Mouse (Mus musculus): ENCODE measurements at regions not wholly inside any gene's neighbourhood (a gene's known extent, or its start where the extent isn't known, plus 50 kb on each side); places are given as distances from the start of the nearest gene placed in this dataset.
A peak's percentile ranks its signal among the peaks of the same experiment; 100 is the strongest.

DNA sequence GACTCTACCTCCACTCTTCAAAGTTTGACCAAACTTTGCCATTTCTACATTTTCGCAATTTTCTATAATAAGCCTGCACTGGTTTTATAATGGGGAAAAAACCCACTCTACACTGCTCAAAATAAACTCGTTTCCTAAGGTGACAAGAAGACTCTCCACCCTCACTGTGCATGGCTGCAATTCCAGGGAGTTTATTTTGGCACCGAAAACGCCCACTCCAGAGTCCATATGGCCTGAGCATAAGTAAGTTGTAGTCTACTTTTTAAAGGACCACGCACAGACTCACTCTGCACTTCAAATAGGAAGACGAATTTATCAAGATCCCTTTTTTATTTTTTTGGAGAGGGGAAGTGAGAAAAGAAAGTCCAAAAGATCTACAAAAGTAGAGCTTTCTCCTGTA lies 219.4 kb downstream of the Pdcd6ip start:
- no peak for DNase-seq (ENCODE audit: low read depth, low spot score)

DNA sequence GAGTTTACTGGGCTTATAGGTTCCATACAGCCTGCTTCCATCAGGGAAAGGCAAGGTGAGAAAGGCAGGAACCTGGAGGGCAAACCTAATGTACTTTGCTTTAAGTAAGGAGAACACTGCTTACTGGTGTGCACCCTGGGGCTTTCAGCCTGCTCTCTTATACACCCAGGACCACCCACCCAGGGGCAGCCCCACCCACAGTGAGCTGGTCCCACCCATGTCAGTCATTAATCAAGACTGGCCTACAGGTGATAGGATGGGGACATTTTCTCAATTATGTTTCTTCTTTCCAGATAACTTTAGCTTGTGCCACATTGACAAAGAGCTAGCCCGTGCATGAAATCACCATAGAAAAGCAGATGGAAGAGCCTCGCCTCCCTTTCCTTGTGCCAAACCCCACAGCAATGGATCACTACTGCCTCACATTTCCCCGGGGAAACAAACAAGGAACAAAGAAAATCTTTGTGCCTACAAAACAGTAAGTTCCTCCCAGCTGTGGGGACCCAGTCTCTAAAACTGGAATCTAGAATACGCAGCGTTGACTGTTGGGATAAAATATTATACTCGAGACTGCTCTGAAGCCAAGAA lies 221.5 kb downstream of the Pdcd6ip start:
- DNase-seq (ENCODE audit: low read depth, low spot score) = no peak

DNA sequence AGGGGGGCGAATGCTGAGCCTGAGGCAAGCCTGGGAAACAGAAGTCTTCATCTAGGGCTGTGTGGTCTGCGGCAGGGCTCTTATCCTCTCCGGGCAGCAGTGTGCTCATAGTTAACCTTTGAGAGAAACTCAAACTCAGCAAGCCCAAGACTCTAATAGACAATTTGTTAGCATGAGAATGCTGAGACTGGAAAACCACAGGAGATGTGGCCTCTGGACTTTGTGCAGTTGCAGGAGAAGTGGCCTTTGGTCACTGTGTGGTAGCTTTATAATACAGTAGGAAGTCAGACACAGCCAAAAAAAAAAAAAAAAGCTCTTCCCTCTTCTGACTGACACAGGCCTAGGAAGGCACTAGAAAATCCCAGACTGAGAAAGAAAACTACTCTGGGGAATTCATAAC lies 228.2 kb downstream of the Pdcd6ip start:
- no peak for DNase-seq (ENCODE audit: low read depth, low spot score)

DNA sequence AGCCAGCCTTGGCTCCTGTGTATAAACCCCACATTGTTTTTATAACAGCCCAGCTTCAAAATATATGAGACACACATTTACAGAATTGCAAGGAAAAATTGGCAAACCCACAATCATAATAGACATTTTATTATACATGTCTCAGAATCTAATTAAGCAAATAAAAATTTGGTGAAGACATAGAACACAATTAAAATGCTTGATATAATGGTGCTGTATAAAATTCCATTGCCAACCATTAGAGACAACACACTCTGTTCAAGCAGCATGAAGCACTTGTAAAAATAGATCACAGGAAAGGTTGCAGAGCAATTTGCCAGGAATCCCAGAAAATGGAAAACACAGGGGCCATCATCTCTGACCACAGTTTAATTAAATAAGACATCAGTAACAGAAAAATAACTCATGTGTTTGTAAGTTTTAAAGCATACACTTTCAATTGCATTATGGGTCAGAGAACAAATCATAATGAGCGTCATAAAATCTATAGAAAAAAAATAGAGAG lies 229.2 kb downstream of the Pdcd6ip start:
- DNase-seq (ENCODE audit: low read depth, low spot score) = no peak

DNA sequence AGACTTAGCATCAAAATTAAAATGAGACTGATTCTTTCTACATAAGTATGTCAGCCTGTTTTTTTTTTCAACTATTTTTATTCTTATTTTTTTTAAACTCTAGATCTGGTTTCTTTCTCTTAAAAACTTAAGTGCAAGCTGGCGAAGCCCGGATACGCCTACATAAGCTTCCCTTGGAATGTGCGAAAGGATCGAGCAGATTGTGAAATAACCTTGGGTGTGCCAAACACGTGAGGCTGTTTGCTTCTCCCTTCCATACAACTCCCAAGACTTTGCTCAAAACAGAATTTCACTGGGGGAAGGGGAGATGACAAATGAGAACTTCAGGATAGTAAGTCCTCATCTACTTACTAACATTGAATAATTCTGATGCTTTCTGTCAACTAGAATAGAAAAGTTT lies 236.3 kb downstream of the Pdcd6ip start:
- DNase-seq (ENCODE audit: low read depth, low spot score) = no peak

DNA sequence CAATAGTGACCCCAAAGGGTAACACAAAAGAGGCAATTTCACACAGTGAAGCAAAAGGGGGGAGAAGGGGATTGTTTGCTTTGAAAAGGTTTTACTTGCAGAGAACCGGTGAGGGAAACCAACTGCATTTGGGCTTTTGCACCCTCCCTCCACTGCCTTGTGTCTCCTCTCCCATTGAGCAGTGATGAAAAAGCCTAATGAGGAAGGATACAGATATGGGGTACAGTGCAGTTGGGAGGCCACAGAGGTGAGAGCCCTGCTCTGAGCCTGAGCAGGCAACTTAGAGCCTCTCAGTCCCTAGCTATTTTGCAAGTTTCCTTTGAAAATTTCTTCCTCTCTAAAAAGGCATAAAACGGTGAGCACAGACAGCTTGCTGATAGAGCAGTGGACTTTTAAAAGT lies 245.2 kb downstream of the Pdcd6ip start:
- DNase-seq (ENCODE audit: low read depth, low spot score) = no peak

DNA sequence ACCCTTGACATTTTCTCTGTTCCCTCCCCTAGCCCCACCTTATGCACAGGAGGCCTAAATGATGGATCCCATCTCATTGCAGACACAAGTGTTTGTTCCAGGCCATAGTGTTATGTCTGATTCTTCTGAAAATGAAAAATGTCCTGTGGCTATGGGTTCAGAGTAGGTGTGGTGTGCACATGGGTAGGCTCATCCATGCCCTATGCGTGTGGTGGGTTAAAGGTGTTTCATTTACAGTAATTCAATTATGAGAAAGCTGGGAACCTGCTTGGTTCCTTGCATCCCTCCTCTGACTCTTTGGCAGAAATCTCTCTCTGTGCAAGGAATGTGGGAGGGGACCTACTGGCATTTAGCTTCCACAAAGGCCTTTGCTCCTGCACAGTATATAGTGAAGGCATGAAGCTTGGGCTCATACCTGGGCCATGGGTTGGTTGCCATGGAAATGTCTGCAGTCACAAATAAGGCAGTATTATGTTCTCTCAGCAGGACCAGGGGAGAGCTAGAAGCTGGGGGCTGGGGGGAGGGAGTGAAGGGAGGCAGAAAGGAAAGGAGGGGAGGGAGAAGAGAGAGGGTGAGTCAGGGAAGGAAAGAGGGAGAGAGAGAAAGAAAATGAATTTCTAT lies 245.7 kb downstream of the Pdcd6ip start:
- no peak for DNase-seq (ENCODE audit: low read depth, low spot score)

DNA sequence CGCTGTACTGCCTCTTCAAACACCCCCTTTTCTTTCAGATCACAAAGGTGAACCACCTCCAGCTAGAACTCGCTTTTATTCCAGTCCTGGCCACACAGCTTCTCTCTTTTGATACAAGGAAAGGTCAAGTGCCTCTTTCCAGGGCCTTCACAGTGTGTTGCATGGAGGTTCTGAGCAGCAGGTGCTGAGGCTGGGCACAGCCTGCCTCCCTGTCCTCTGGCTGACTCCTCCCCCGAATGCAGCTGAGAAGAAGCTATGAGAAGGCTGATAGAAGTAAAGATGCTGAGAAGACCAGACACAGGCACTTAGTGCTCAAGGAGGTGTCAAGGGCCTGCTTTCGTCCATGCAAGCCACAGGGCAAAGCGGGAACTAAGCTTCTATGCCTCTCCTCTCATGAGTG lies 248.2 kb downstream of the Pdcd6ip start:
- DNase-seq (ENCODE audit: low read depth, low spot score) = peak; percentile 42

DNA sequence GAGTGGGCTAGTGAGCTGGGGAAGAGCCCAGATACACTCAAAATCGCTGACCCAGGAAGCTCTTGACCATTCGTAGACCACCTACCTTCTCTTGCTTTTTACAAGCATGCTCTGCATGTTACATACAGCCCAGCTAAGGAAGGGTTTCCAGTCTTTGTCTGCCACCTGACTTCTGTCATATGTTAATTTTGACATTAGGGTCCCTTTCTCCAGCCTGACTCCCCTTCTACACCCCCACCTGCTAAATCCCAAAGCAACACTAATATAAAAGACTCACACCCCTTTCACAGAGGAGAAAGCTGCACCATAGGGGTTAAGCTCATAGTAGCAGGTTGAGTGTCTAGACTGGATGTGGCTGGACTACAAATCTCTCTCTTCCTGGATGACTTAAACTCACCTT lies 248.8 kb downstream of the Pdcd6ip start:
- DNase-seq (ENCODE audit: low read depth, low spot score) = peak; percentile 79

DNA sequence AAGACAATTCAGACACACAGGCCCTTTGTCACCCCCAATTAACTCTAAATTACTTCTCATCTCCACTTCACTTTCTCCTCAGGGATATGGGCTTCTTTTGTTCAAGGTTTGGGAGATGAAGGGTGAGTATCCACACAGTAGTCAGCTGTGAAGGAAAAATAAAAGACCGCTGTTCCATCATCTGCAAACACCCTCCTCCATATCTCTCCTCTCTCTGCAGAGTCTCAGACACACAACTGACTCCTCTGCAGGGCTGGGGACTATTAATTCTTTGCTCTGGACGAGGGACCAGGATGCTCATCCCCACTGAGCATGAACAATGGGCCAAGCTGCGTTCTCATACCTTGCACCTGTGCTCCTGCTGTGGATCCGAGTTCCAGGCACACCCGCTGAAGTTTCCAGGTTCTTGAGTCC lies 249.3 kb downstream of the Pdcd6ip start:
- peak; percentile 84 for DNase-seq (ENCODE audit: low read depth, low spot score)

DNA sequence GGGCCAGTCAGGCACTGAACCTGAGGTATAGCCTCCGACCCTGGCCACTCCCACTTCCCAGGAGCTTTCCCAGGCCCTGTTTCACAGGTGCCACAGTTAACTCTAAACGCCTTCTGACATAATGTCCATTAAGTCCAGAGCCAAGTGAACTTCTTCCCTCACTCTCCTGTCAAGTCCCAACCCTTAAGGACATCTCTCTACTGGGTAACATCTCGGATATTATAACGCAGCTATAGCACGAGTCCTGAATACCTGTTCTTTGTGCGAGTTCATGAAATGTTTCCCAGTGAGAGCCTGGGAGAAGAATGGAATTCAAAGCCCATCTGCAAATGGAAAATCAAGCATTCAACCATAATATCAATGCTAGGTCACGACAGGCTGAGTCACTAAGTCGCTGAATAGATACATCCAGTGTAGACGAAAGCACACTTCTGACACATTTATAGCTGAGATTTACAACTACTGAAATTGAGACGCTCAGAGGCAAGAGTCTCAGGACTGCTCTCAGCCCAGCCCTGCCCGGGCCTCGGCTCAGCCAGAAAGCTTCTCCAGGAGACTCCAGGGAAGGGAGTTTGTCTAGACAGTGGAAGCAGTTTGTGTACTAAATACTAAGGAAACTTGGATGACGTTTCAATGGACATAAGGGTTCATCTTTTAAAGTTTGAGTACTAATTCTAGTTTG lies 250.7 kb downstream of the Pdcd6ip start:
- DNase-seq (ENCODE audit: low read depth, low spot score) = no peak

DNA sequence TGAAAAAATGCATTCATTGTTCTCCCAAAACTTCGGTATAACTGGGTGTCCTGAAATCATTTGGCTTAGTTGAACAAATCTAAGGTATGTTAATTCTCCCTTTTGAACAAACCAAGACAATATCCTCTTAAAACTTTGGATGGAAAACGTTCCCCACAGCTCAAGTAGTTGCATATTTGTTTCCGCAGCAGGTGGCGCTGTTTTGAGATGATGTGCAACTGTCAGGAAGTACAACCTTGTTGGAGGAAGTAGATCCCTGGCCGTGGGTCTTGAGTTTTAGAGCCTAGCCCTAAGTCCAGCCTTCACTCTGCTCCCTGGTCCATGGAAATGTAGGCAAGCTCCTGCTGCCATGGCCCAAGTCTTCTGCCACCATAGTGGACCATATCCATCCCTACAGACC lies 252.5 kb downstream of the Pdcd6ip start:
- DNase-seq (ENCODE audit: low read depth, low spot score) = peak; percentile 56

DNA sequence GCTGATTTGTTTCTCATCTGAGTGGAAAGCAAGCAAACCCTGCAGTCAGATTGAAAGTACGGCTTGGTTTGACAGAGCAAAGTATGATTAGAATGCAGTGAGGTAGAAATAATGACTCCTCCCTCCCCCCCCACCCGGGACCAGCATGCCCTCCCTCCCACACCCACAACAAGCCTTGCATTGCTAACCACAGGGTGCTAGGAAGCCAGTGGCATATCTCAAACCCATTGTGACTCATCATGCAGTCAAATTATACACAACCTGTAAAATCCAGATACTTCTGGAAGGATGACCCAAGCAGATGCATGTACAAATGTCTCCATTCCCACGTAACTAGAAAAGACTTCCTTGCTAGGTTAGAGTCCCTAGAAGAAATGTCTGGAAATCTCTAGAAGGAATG lies 254.8 kb downstream of the Pdcd6ip start:
- DNase-seq (ENCODE audit: low read depth, low spot score) = no peak

DNA sequence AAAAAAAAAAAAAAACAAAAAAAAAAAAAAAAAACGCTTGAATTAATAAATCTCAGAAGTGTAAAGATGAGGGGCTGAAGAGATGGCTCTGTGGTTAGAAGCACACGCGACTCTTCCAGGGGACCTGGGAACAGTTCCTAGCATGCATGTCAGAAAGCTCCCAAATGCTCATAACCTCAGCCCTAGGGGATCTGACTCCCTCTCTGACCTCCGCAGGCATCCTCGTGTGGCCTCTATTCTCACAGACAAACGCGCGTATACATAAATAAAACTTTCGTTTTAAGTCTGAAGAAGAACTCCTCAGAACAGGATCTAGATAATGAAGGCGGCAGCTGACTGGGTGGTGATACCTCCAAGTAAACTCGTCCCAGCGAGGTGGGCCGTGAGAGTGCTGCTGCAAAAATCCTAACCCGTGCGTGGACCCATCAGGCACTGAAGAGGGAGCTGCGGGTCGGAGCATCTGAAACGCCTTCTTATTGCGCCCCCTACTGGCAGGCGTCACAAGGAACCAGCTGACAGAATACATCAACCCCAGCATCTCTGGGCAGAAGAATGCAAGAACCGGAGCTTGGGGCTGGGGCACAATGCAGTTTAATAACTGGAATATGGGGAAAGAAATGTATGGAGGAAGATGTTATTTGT lies 266.2 kb downstream of the Pdcd6ip start:
- peak; percentile 90 for DNase-seq (ENCODE audit: low read depth, low spot score)

DNA sequence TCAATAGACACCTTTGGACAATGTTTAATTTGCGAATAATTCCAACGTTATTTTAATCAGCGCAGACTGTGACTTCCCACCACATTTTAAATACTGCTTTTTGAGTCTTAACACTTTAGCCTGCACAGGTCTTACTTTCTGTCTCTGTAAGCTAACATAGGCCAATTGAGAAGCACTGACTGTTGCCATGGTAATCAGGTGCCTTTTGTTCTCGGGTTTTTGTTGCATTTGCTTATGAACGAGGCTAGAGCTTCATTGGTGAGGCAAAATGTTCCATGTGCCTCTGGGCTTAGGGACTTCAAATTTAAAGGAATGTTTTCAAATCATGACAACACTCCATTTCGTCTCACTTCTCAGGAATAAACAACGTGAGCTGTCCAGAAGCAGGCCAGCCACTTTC lies 269.7 kb downstream of the Pdcd6ip start:
- peak; percentile 27 for DNase-seq (ENCODE audit: low read depth, low spot score)

DNA sequence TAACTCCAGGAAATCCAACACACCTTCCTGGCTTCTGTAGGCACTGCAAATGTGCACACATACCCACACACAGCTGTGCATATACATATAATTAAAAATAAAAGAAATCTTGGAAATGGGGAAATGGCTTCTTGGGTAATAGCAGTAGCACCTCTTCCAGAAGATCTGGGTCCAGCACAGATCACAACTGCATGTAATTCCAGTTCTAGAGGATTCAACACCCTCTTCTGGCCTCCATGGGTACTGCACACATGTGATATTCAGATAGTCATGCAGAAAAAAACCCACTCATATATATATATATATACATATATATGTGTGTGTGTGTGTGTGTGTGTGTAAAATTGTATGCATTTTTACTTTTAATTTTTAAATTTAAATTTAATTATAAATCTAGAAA lies 272.1 kb downstream of the Pdcd6ip start:
- DNase-seq (ENCODE audit: low read depth, low spot score) = peak; percentile 32

DNA sequence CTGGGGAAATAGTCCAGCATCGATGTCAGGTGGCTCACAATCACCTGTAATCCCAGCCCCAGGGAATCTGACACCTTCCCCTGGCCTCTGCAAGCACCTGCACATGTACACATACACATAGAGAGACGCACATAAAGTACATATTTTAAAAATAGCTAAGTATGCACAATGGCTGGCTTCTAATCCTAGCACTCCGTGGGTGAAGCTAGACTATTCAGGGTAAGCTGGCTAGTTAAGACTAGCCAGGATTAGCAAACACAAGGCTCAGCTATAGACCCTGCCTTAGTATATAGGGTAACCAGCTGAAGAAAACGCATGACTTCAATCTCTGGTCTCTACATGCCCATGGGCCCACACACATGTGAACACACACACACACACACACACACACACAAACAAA lies 274.6 kb downstream of the Pdcd6ip start:
- DNase-seq (ENCODE audit: low read depth, low spot score) = no peak

DNA sequence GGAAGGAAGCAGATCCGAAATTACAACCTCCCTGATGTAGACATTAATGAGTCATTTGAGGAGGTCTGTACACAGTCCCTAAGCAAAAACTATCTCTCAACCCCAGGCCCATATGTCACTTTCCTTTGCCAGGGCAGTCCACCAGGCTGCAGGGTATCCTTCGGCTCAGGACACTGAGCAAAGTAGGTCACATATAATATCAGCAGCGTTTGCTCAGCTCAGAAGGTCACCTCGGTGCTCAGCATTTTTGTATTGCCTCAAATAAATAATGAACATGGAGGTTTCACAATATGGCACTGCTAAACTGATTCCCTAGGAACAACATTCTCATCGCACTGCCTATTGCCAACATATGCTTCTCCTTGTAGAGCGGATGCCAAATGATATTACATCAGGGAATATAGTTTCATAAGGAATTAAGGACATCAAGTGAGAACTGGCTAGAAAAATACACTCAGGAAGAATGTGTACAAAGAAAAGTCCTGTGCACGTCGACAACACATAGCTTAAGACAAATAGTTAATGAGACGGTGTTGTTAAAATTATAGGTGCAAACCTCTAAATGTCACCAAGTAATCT lies 275.4 kb downstream of the Pdcd6ip start:
- DNase-seq (ENCODE audit: low read depth, low spot score) = no peak

DNA sequence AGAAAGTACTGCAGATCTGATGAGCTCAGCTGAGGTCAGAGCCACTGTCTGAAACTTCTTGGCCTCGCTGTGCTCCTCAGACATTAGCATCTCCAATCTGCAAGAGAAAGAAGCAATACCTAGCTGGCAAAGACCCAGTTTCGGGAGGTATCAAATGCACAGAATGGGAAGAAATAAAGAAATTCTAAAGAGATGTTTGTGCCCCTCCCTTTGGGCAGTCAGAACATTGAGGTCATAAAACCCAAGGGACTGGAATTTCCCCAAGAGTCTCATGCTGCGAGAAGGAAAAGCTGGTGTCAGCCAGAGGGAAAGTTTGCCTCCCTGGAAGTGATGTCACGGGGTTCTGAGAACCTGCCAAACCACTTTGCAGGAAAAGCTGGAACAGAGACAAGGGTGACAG lies 277.6 kb downstream of the Pdcd6ip start:
- peak; percentile 48 for DNase-seq (ENCODE audit: low read depth, low spot score)

DNA sequence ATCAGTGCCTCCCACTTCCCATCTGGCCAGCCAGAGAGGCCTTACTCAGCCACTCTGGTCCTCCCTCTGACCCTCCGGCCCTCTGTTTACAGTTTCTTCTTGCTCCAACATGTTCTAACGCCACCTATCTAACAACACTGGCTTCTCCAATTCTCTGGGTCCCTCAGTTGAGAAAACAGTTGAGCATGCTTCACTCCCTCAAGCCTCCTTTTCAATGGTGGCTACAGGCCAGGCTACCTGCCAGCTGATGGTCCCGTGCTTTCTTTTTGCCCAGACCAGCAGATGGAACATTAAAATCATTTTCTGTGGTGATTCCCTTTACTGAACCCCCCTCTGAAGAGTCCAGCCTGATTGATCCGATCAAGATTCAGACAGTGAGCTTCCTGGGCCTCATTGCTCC lies 280.8 kb downstream of the Pdcd6ip start:
- DNase-seq (ENCODE audit: low read depth, low spot score) = no peak

DNA sequence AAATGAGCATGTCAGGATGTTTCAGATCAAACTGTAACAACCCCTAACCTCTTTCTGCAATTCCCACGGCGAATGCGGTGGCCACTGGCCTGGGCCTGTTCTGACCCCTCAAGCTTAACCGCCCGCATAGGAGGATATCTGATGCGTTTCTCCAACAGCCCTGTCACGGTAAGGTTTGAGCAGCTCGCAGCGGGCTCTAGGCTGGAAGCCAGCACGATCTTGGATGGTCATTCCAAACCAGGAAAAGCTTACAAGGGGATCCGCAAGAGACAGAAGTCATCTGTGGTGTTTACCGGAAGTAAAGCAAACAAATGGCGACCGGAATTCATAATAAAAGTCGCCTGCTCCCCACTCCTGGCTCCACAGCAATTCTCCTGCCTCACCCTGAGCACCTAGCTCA lies 281.7 kb downstream of the Pdcd6ip start:
- no peak for DNase-seq (ENCODE audit: low read depth, low spot score)

DNA sequence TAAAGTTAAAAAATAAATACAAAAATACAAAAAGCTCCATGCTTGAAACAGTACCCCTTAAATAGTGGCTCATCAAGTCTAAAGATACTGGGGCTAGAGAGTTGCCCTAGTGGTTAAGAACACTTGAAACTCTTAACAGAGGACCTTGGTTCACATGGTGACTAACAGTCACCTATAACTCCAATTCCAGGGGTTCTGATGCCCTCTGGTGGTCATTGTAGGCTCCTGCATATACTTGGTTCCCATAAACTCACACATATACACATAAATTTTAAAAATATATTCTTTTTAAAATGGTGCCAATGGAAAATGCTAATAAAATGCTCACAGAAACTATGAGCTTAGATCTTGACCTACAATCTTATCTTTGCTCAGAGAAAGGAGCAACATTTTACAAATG lies 286.4 kb downstream of the Pdcd6ip start:
- peak; percentile 79 for DNase-seq (ENCODE audit: low read depth, low spot score)

All from ES-CJ7 (cell line).